Mouse (Mus musculus): ENCODE results near the gene Cd22. TPM values are rescaled to one million over a fixed set of nuclear protein-coding genes. Genes with fewer than 3 reads are reported as not detected.

The Cd22 gene
- polyA plus RNA-seq, 1 experiment, result not detected

DNA sequence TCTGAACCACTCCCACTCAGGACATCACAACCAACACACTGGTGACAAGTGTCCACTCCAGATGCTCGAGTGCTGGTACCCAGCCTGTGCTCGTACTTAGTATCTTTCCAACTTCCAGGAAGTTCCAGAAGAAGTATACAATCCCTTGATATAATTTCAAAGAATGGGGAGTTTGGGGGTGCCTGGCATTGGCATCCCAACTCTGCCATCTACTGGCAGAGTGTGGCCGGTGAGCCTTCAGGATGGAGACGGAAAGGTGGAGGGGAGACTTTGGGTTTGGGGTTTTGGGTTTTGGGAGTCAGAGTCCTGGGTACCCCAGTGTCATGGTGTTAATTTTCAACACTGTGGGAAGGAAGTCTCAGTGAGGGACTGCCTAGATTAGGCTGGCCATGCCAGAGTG lies 23.9 kb upstream of the Cd22 start:
- no peaks in the 10 kb centered on the region for H3K36me3 ChIP-seq (ENCODE audit: control insufficient read depth, insufficient read depth)
- H3K27me3 ChIP-seq (ENCODE audit: control insufficient read depth, insufficient read depth, insufficient read length), result peaks cover 19% of the 10 kb centered on the region
- H3K4me2 ChIP-seq (ENCODE audit: low read depth), result no peak overlapping the region
- no peak for TF ChIP-seq TCF12 (IDR thresholded peaks at IDR 0.05; ENCODE audit: insufficient read depth, poor library complexity, severe bottlenecking)
- TF ChIP-seq POLR2AphosphoS2 (IDR thresholded peaks at IDR 0.05; ENCODE audit: insufficient read length, low read depth), result no peak
- no peak for TF ChIP-seq SRF (IDR thresholded peaks at IDR 0.05; ENCODE audit: control insufficient read depth, insufficient read length, low read depth)
- no peak for TF ChIP-seq REST (IDR thresholded peaks at IDR 0.05; ENCODE audit: insufficient read depth, insufficient read length)
- TF ChIP-seq TCF3 (IDR thresholded peaks at IDR 0.05; ENCODE audit: insufficient read length, low read depth), result no peak
- TF ChIP-seq USF1 (IDR thresholded peaks at IDR 0.05; ENCODE audit: low read depth), result no peak
- TF ChIP-seq POLR2A (IDR thresholded peaks at IDR 0.05; ENCODE audit: insufficient read length, low read depth), result no peak
- TF ChIP-seq MYOD1 (IDR thresholded peaks at IDR 0.05; ENCODE audit: control insufficient read depth in 1 of 3, insufficient read length in 2 of 3, low read depth in 2 of 3), result no peak
- no peak for TF ChIP-seq CEBPB (IDR thresholded peaks at IDR 0.05; ENCODE audit: insufficient read depth, poor library complexity, severe bottlenecking)
- no peak for TF ChIP-seq MYOG (IDR thresholded peaks at IDR 0.05; ENCODE audit: control insufficient read depth in 1 of 3, insufficient read depth in 1 of 3, insufficient read length in 2 of 3, low read depth in 2 of 3)
- TF ChIP-seq MAX (IDR thresholded peaks at IDR 0.05; ENCODE audit: low read depth), result no peak
- TF ChIP-seq E2F4 (IDR thresholded peaks at IDR 0.05; ENCODE audit: insufficient read depth), result no peak
- no peaks in the 10 kb centered on the region for H3K79me2 ChIP-seq (ENCODE audit: control insufficient read depth, insufficient read depth)
- H3K4me3 ChIP-seq, result no peak overlapping the region
- no peak overlapping the region for H3ac ChIP-seq (ENCODE audit: control insufficient read depth, insufficient read length)

DNA sequence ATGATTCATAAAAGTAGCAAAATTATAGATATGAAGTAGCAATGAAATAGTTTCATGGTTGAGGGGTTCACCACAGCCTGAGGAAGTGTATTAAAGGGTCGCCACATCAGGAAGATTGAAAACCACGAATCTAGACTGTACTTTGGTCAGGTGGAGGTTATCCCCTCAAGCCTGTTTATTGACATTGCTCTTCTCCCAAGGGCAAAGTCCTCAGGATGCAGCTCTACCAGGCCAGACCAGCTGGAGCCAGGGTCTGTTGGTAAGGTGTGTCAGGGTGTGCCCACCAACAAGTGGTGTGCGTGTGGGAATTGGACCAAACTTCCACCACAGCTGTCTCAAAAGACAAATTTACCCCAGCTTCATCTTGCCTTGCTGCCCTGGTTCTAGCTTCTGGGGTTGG lies 15.1 kb upstream of the Cd22 start:
- TF ChIP-seq CEBPB (IDR thresholded peaks at IDR 0.05; ENCODE audit: insufficient read depth, poor library complexity, severe bottlenecking) (no peak), POLR2AphosphoS2 (IDR thresholded peaks at IDR 0.05; ENCODE audit: insufficient read length, low read depth) (no peak), USF1 (IDR thresholded peaks at IDR 0.05; ENCODE audit: low read depth) (no peak), MAX (IDR thresholded peaks at IDR 0.05; ENCODE audit: low read depth) (no peak), TCF12 (IDR thresholded peaks at IDR 0.05; ENCODE audit: insufficient read depth, poor library complexity, severe bottlenecking) (no peak), E2F4 (IDR thresholded peaks at IDR 0.05; ENCODE audit: insufficient read depth) (no peak), REST (IDR thresholded peaks at IDR 0.05; ENCODE audit: insufficient read depth, insufficient read length) (no peak), MYOD1 (IDR thresholded peaks at IDR 0.05; ENCODE audit: control insufficient read depth in 1 of 3, insufficient read length in 2 of 3, low read depth in 2 of 3) (no peak), POLR2A (IDR thresholded peaks at IDR 0.05; ENCODE audit: insufficient read length, low read depth) (no peak)
- Histone ChIP-seq H3K4me2 (ENCODE audit: low read depth) (no peak overlapping the region), H3K27me3 (ENCODE audit: control insufficient read depth, insufficient read depth, insufficient read length) (no peaks in the 10 kb centered on the region), H3K79me2 (ENCODE audit: control insufficient read depth, insufficient read depth) (no peaks in the 10 kb centered on the region), H3ac (ENCODE audit: control insufficient read depth, insufficient read length) (no peak overlapping the region), H3K36me3 (ENCODE audit: control insufficient read depth, insufficient read depth) (no peaks in the 10 kb centered on the region), H3K4me3 (no peak overlapping the region)

- TF ChIP-seq TCF3 (IDR thresholded peaks at IDR 0.05; ENCODE audit: insufficient read length, low read depth) (no peak), SRF (IDR thresholded peaks at IDR 0.05; ENCODE audit: control insufficient read depth, insufficient read length, low read depth) (no peak), REST (IDR thresholded peaks at IDR 0.05; ENCODE audit: insufficient read depth, insufficient read length) (no peak), MAX (IDR thresholded peaks at IDR 0.05; ENCODE audit: low read depth) (no peak), MYOD1 (IDR thresholded peaks at IDR 0.05; ENCODE audit: control insufficient read depth in 1 of 3, insufficient read length in 2 of 3, low read depth in 2 of 3) (no peak)
- Histone ChIP-seq H3K36me3 (ENCODE audit: control insufficient read depth, insufficient read depth) (no peaks in the 10 kb centered on the region), H3K4me3 (no peak overlapping the region)
Observed at GRCm38 (mm10) chr7:30892515-30892914, 12.4 kb upstream of the Cd22 start.

GRCm38 (mm10) chr7:30891746-30892145 lies 11.6 kb upstream of the Cd22 start:
- no peak for TF ChIP-seq E2F4 (IDR thresholded peaks at IDR 0.05; ENCODE audit: insufficient read depth)
- TF ChIP-seq USF1 (IDR thresholded peaks at IDR 0.05; ENCODE audit: low read depth), result no peak
- TF ChIP-seq POLR2A (IDR thresholded peaks at IDR 0.05; ENCODE audit: insufficient read length, low read depth), result no peak
- TF ChIP-seq MYOD1 (IDR thresholded peaks at IDR 0.05; ENCODE audit: control insufficient read depth in 1 of 3, insufficient read length in 2 of 3, low read depth in 2 of 3), result no peak
- no peak for TF ChIP-seq POLR2AphosphoS2 (IDR thresholded peaks at IDR 0.05; ENCODE audit: insufficient read length, low read depth)
- TF ChIP-seq MYOG (IDR thresholded peaks at IDR 0.05; ENCODE audit: control insufficient read depth in 1 of 3, insufficient read depth in 1 of 3, insufficient read length in 2 of 3, low read depth in 2 of 3), result no peak
- TF ChIP-seq REST (IDR thresholded peaks at IDR 0.05; ENCODE audit: insufficient read depth, insufficient read length), result no peak
- no peak for TF ChIP-seq MAX (IDR thresholded peaks at IDR 0.05; ENCODE audit: low read depth)
- no peak for TF ChIP-seq CEBPB (IDR thresholded peaks at IDR 0.05; ENCODE audit: insufficient read depth, poor library complexity, severe bottlenecking)
- no peak for TF ChIP-seq TCF3 (IDR thresholded peaks at IDR 0.05; ENCODE audit: insufficient read length, low read depth)
- no peak for TF ChIP-seq TCF12 (IDR thresholded peaks at IDR 0.05; ENCODE audit: insufficient read depth, poor library complexity, severe bottlenecking)
- TF ChIP-seq SRF (IDR thresholded peaks at IDR 0.05; ENCODE audit: control insufficient read depth, insufficient read length, low read depth), result no peak
- no peak overlapping the region for H3K4me2 ChIP-seq (ENCODE audit: low read depth)
- H3K27me3 ChIP-seq (ENCODE audit: control insufficient read depth, insufficient read depth, insufficient read length), result peaks cover 6% of the 10 kb centered on the region
- no peak overlapping the region for H3ac ChIP-seq (ENCODE audit: control insufficient read depth, insufficient read length)
- H3K4me3 ChIP-seq, result no peak overlapping the region
- H3K79me2 ChIP-seq (ENCODE audit: control insufficient read depth, insufficient read depth), result no peaks in the 10 kb centered on the region
- H3K36me3 ChIP-seq (ENCODE audit: control insufficient read depth, insufficient read depth), result no peaks in the 10 kb centered on the region

More at GRCm38 (mm10) chr7:30892515-30892914, 12.4 kb upstream of the Cd22 start:
- Histone ChIP-seq H3K79me2 (ENCODE audit: control insufficient read depth, insufficient read depth) (no peaks in the 10 kb centered on the region), H3K4me2 (ENCODE audit: low read depth) (no peak overlapping the region), H3K27me3 (ENCODE audit: control insufficient read depth, insufficient read depth, insufficient read length) (peaks cover 3% of the 10 kb centered on the region), H3ac (ENCODE audit: control insufficient read depth, insufficient read length) (no peak overlapping the region)

GRCm38 (mm10) chr7:30890681-30891080 lies 10.5 kb upstream of the Cd22 start:
- Histone ChIP-seq H3K4me3 (no peak overlapping the region), H3ac (ENCODE audit: control insufficient read depth, insufficient read length) (no peak overlapping the region), H3K36me3 (ENCODE audit: control insufficient read depth, insufficient read depth) (no peaks in the 10 kb centered on the region), H3K4me2 (ENCODE audit: low read depth) (no peak overlapping the region), H3K79me2 (ENCODE audit: control insufficient read depth, insufficient read depth) (no peaks in the 10 kb centered on the region), H3K27me3 (ENCODE audit: control insufficient read depth, insufficient read depth, insufficient read length) (peaks cover 6% of the 10 kb centered on the region)
- TF ChIP-seq TCF3 (IDR thresholded peaks at IDR 0.05; ENCODE audit: insufficient read length, low read depth), result no peak
